Mouse (Mus musculus) thymus, adult 2 months (tissue): Measurements from ENCODE around the gene Rhbg.

Experiments
- CTCF ChIP-seq: fragments of 200-500 bp; IDR thresholded peaks from 2 replicates; pipeline ENCODE4 v1.5.1; 2012; ENCODE audit warnings: mild to moderate bottlenecking, control low read depth, low read length, moderate library complexity, borderline replicate concordance; ENCODE audit not compliant: control insufficient read depth, poor library complexity, insufficient read depth; ENCODE audit errors: extremely low read depth
- POLR2A ChIP-seq: fragments of 200-500 bp; IDR thresholded peaks from 2 replicates; pipeline ENCODE4 v1.6.1; 2012; ENCODE audit warnings: mild to moderate bottlenecking, low read length, control low read depth, moderate library complexity; ENCODE audit not compliant: control insufficient read depth, poor library complexity, insufficient read depth; ENCODE audit errors: extremely low read depth

GRCm38 (mm10) chr3:88237556-88238194 is 16.8 kb downstream of the Rhbg start:
- TF ChIP-seq CTCF (peak; percentile 63; the same call in 1 of the 2 replicates), POLR2A (no peak)
